Mouse (Mus musculus) ES-E14 (cell line): Measurements from ENCODE around the gene Pea15a.

Experiments used
- CHD2 ChIP-seq: IDR thresholded peaks from 2 replicates; pipeline ENCODE4 v1.6.1; 2014; ENCODE audit warnings: mild to moderate bottlenecking, low read depth, low read length, inconsistent platforms
- ZC3H11A ChIP-seq: IDR thresholded peaks from 2 replicates; pipeline ENCODE4 v1.6.1; 2012; ENCODE audit warnings: low read depth, mild to moderate bottlenecking, inconsistent platforms, low read length, borderline replicate concordance

- TF ChIP-seq CHD2 (no peak), ZC3H11A (no peak)
Measured at GRCm38 (mm10) chr1:172240945-172241708, 34.5 kb upstream of the Pea15a start.
